Mouse (Mus musculus) limb, embryonic 11.5 days (tissue): ENCODE data around the gene Astn2. TPM values are rescaled to one million over a fixed set of nuclear protein-coding genes. Genes with fewer than 3 reads are reported as not detected.

Experiments used
- ATAC-seq: fragments of 200-750 bp; cut with Nextera tagmentation; 2 replicates; pipeline ENCODE4 v1.8.0; 2017; ENCODE audit warnings: low read depth; ENCODE audit not compliant: insufficient number of reproducible peaks, low FRiP score, low TSS enrichment
- DNase-seq: peaks from one replicate; pipeline ENCODE4 v3.0.0-alpha.2; 2015; ENCODE audit warnings: low spot score
- H3K27ac ChIP-seq: fragments of 300-500 bp; sonication (generic); replicated peaks from 2 replicates; pipeline ENCODE4 v1.5.1; 2014; ENCODE audit warnings: low read depth, mild to moderate bottlenecking, low read length
- H3K27me3 ChIP-seq: fragments of 300-500 bp; sonication (generic); 2 replicates; pipeline ENCODE4 v1.6.1; 2014; ENCODE audit warnings: mild to moderate bottlenecking, low read length, mixed read lengths; ENCODE audit not compliant: control insufficient read depth, insufficient read depth
- H3K36me3 ChIP-seq: fragments of 300-500 bp; sonication (generic); 2 replicates; pipeline ENCODE4 v1.6.1; 2014; ENCODE audit warnings: mild to moderate bottlenecking, low read length, moderate library complexity, mixed read lengths; ENCODE audit not compliant: control insufficient read depth, insufficient read depth
- H3K4me1 ChIP-seq: fragments of 300-500 bp; sonication (generic); 2 replicates; pipeline ENCODE4 v1.6.1; 2014; ENCODE audit warnings: low read length, mixed read lengths; ENCODE audit not compliant: control insufficient read depth, insufficient read depth
- H3K4me2 ChIP-seq: fragments of 300-500 bp; sonication (generic); 2 replicates; pipeline ENCODE4 v1.6.1; 2014; ENCODE audit warnings: low read depth, mild to moderate bottlenecking, moderate library complexity; ENCODE audit not compliant: severe bottlenecking
- H3K4me3 ChIP-seq: fragments of 300-500 bp; sonication (generic); 2 replicates; pipeline ENCODE4 v1.5.1; 2014; ENCODE audit warnings: low read depth, low read length
- H3K9ac ChIP-seq: fragments of 300-500 bp; sonication (generic); 2 replicates; pipeline ENCODE4 v1.6.1; 2014; ENCODE audit warnings: mild to moderate bottlenecking, low read length
- H3K9me3 ChIP-seq: fragments of 300-500 bp; sonication (generic); 2 replicates; pipeline ENCODE4 v1.6.1; 2016; ENCODE audit warnings: low read length; ENCODE audit not compliant: control insufficient read depth
- WGBS: fragments of 180-500 bp; shearing (Covaris S2); extraction: QIAGEN DNeasy Blood & Tissue Kit; methylation state at CpG from one replicate; pipeline ENCODE4 v1.1.7; 2014; 5-methylcytosine and 5-hydroxymethylcytosine counted together
- polyA plus RNA-seq: library from polyadenylated mRNA; unstranded; fragments of >200 nt; fragmentation: Nextera tagmentation; extraction: Ambion mirVana; gene quantifications from 2 replicates; pipeline ENCODE4 v1.2.1, GENCODE M21; 2014

Astn2 gene
- polyA plus RNA-seq, 1 experiment from 2014 or later: 0.47 TPM

GRCm38 (mm10) chr4:65610896-65611295 lies 793.5 kb downstream of the Astn2 start:
- Histone ChIP-seq H3K9me3 (no peaks in the 10 kb centered on the region), H3K27ac (no peak overlapping the region), H3K27me3 (no peaks in the 10 kb centered on the region), H3K4me2 (no peak overlapping the region), H3K4me1 (0 out of 2 replicates have a peak, but pooled peaks cover 3% of the 10 kb centered on the region), H3K36me3 (peaks cover 24% of the 10 kb centered on the region), H3K4me3 (no peak overlapping the region), H3K9ac (no peak overlapping the region)
- WGBS: 72% methylated on average over 6 of the region's 6 CpGs
- ATAC-seq: no peak
- DNase-seq: no peak

GRCm38 (mm10) chr4:65610329-65610728 lies 794.1 kb downstream of the Astn2 start:
- Histone ChIP-seq H3K9ac (no peak overlapping the region), H3K9me3 (no peaks in the 10 kb centered on the region), H3K27ac (no peak overlapping the region), H3K4me2 (no peak overlapping the region), H3K36me3 (peaks cover 20% of the 10 kb centered on the region), H3K27me3 (no peaks in the 10 kb centered on the region), H3K4me3 (no peak overlapping the region), H3K4me1 (0 out of 2 replicates have a peak, but pooled peaks cover 3% of the 10 kb centered on the region)
- DNase-seq: no peak
- 93% methylated on average over 5 of the region's 5 CpGs for WGBS
- no peak for ATAC-seq

- ATAC-seq: no peak
- peaks cover 2% of the 10 kb centered on the region; the same call in 1 of the 2 replicates for H3K36me3 ChIP-seq
- H3K27ac ChIP-seq: no peak overlapping the region
- H3K27me3 ChIP-seq: no peaks in the 10 kb centered on the region
- H3K4me1 ChIP-seq: 0 out of 2 replicates have a peak, but pooled peaks cover 3% of the 10 kb centered on the region
- no peak for DNase-seq
- no peak overlapping the region for H3K4me3 ChIP-seq
- no peak overlapping the region for H3K4me2 ChIP-seq
- WGBS: 88% methylated on average over 4 of the region's 4 CpGs
- H3K9ac ChIP-seq: no peak overlapping the region
- H3K9me3 ChIP-seq: no peaks in the 10 kb centered on the region
These were observed 796.3 kb downstream of the Astn2 start for GRCm38 (mm10) chr4:65608112-65608511.

GRCm38 (mm10) chr4:65607184-65607631 lies 797.2 kb downstream of the Astn2 start:
- 91% methylated on average over 10 of the region's 10 CpGs for WGBS
- Histone ChIP-seq H3K27me3 (no peaks in the 10 kb centered on the region), H3K27ac (no peak overlapping the region), H3K4me2 (no peak overlapping the region), H3K4me1 (0 out of 2 replicates have a peak, but pooled peaks cover 3% of the 10 kb centered on the region), H3K9ac (no peak overlapping the region), H3K4me3 (no peak overlapping the region), H3K9me3 (no peaks in the 10 kb centered on the region), H3K36me3 (no peaks in the 10 kb centered on the region)
- DNase-seq (no peak), ATAC-seq (no peak)

GRCm38 (mm10) chr4:65605151-65605702 lies 799.2 kb downstream of the Astn2 start:
- no peaks in the 10 kb centered on the region for H3K27me3 ChIP-seq
- no peak overlapping the region for H3K27ac ChIP-seq
- ATAC-seq: peak; percentile 64
- H3K36me3 ChIP-seq: no peaks in the 10 kb centered on the region
- H3K4me3 ChIP-seq: peak overlapping the region; percentile 62
- 0% methylated on average over 21 of the region's 21 CpGs for WGBS
- H3K9ac ChIP-seq: peak overlapping the region; percentile 67
- peak overlapping the region; percentile 57 for H3K4me2 ChIP-seq
- H3K4me1 ChIP-seq: 0 out of 2 replicates have a peak, but pooled peaks cover 3% of the 10 kb centered on the region
- no peak for DNase-seq
- H3K9me3 ChIP-seq: no peaks in the 10 kb centered on the region

- H3K36me3 ChIP-seq: no peaks in the 10 kb centered on the region
- peak; percentile 100 for DNase-seq
- H3K27me3 ChIP-seq: no peaks in the 10 kb centered on the region
- 0 out of 2 replicates have a peak, but pooled peaks cover 3% of the 10 kb centered on the region for H3K4me1 ChIP-seq
- ATAC-seq: peak; percentile 92
- H3K9ac ChIP-seq: peak within 1 kb of the TSS; percentile 67
- WGBS: 4% methylated on average over 33 of the region's 33 CpGs
- H3K4me2 ChIP-seq: peak within 1 kb of the TSS; percentile 57
- H3K4me3 ChIP-seq: peak within 1 kb of the TSS; percentile 62
- H3K9me3 ChIP-seq: no peaks in the 10 kb centered on the region
- no peak within 1 kb of the TSS for H3K27ac ChIP-seq
These were observed 799.8 kb downstream of the Astn2 start, which contains the start of gene Trim32 for GRCm38 (mm10) chr4:65604504-65605150. Gene Trim32 (plus strand): TSS chr4:65604986.

GRCm38 (mm10) chr4:65594601-65595369 lies 809.6 kb downstream of the Astn2 start:
- H3K9ac ChIP-seq: no peak overlapping the region
- WGBS: 68% methylated on average over 5 of the region's 5 CpGs
- no peaks in the 10 kb centered on the region for H3K36me3 ChIP-seq
- H3K4me2 ChIP-seq: no peak overlapping the region
- DNase-seq (no peak), ATAC-seq (no peak)
- H3K9me3 ChIP-seq: no peaks in the 10 kb centered on the region
- H3K4me3 ChIP-seq: no peak overlapping the region
- no peaks in the 10 kb centered on the region for H3K27me3 ChIP-seq
- no peaks in the 10 kb centered on the region for H3K4me1 ChIP-seq
- H3K27ac ChIP-seq: no peak overlapping the region

GRCm38 (mm10) chr4:65589780-65590179 lies 814.6 kb downstream of the Astn2 start:
- H3K27me3 ChIP-seq: no peaks in the 10 kb centered on the region
- ATAC-seq: peak; percentile 76; the same call in 1 of the 2 replicates

More at GRCm38 (mm10) chr4:65589780-65590179, 814.6 kb downstream of the Astn2 start:
- Histone ChIP-seq H3K9ac (no peak overlapping the region), H3K4me2 (no peak overlapping the region), H3K4me3 (no peak overlapping the region), H3K4me1 (peaks cover 4% of the 10 kb centered on the region; the same call in 1 of the 2 replicates), H3K27ac (no peak overlapping the region), H3K36me3 (no peaks in the 10 kb centered on the region), H3K9me3 (no peaks in the 10 kb centered on the region)
- peak; percentile 66 for DNase-seq
